Mouse (Mus musculus) frontal cortex, postnatal 36 days (tissue): ENCODE data around the gene 4930480E11Rik.
"Not testable (repeated sequence)": the region's sequence is repeated elsewhere in the genome, so short reads cannot be mapped to it uniquely, and the experiment has no call there.

ENCODE experiments used
- DNase-seq, 2 experiments: peaks; one replicate each; pipeline ENCODE4 v3.0.0; 2022; ENCODE audit warnings: low spot score in 2 of 2

4930480E11Rik gene

DNA sequence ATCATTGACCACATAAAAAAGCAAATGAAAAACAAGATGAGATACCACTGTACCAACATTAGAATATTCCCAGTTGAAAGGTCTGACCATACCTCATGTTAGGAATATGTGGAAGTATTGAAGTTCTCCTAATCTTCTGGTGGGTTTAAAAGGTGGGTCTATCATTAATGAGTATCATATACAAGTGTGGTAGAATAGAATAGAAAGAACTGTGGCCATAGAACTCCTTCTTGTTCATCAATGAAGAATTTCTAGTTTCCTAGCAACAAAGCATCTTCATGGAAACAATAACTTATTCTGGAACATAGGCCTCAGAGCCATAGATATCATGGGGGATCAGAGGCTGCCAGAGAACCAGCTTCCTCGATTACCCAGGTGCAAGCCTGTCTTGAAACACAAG lies at the start of gene 4930480E11Rik:
Gene 4930480E11Rik, plus strand, starts transcription at position 301 of the 400 bp plus-strand sequence.
- no peak for DNase-seq

DNA sequence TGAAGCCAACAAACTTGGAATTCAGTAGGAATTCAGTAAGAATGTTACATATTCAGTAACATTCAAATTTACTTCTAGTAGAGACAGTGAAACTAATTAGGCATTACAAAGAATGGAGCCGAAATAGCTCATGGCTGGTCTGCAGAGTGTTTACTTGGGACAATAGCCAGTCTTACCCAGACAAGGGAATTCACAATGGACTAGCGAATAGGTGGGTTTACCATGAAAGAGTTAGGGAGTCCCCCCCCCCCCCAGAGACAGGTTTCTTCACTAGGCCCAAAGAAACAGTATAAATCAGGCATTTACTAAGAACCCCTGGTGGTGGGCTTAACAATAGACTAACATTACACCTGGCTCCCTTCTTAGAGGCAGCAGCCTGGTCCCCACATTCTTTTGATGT lies 33.9 kb downstream of the 4930480E11Rik start:
- not testable (repeated sequence) for DNase-seq
